Mouse (Mus musculus) mature B cell (primary cell): ENCODE results near the gene Ano10.

Source experiments
- in situ Hi-C: fragments of 300-500 bp; cut with MboI; formaldehyde crosslinking; loops from 2 replicates; pipeline ENCODE4 v1.14.3; 2019

Gene Ano10

GRCm38 (mm10) chr9:122156389-122157078 lies 137.7 kb downstream of the Ano10 start:
- in situ Hi-C loops, result no loop called here

GRCm38 (mm10) chr9:122155193-122155592 lies 139.0 kb downstream of the Ano10 start:
- in situ Hi-C loops, result no loop called here

GRCm38 (mm10) chr9:122153436-122153835 lies 140.8 kb downstream of the Ano10 start:
- in situ Hi-C loops, result no loop called here

- in situ Hi-C loops, result no loop called here
These were observed 141.7 kb downstream of the Ano10 start for GRCm38 (mm10) chr9:122152501-122152900.

GRCm38 (mm10) chr9:122152063-122152462 lies 142.2 kb downstream of the Ano10 start:
- in situ Hi-C loops, result no loop called here

GRCm38 (mm10) chr9:122149997-122150826 lies 144.0 kb downstream of the Ano10 start:
- in situ Hi-C loops, result no loop called here

GRCm38 (mm10) chr9:122148356-122148755 lies 145.9 kb downstream of the Ano10 start:
- in situ Hi-C loops, result no loop called here

GRCm38 (mm10) chr9:122146124-122146870 lies 147.9 kb downstream of the Ano10 start:
- in situ Hi-C loops, result no loop called here

- in situ Hi-C loops, result no loop called here
These were observed 148.5 kb downstream of the Ano10 start for GRCm38 (mm10) chr9:122145677-122146076.

GRCm38 (mm10) chr9:122144776-122145175 lies 149.4 kb downstream of the Ano10 start:
- in situ Hi-C loops, result no loop called here

GRCm38 (mm10) chr9:122143219-122143618 lies 151.0 kb downstream of the Ano10 start:
- in situ Hi-C loops, result no loop called here

GRCm38 (mm10) chr9:122139236-122139635 lies 155.0 kb downstream of the Ano10 start:
- in situ Hi-C loops, result no loop called here

GRCm38 (mm10) chr9:122138371-122139029 lies 155.7 kb downstream of the Ano10 start:
- in situ Hi-C loops, result no loop called here

- in situ Hi-C loops, result no loop called here
These were observed 156.3 kb downstream of the Ano10 start for GRCm38 (mm10) chr9:122137960-122138359.

- in situ Hi-C loops, result no loop called here
These were observed 158.4 kb downstream of the Ano10 start for GRCm38 (mm10) chr9:122135885-122136170.

- in situ Hi-C loops, result no loop called here
These were observed 158.9 kb downstream of the Ano10 start for GRCm38 (mm10) chr9:122135095-122135884.

- in situ Hi-C loops, result no loop called here
These were observed 162.1 kb downstream of the Ano10 start for GRCm38 (mm10) chr9:122132145-122132544.

GRCm38 (mm10) chr9:122130666-122131065 lies 163.6 kb downstream of the Ano10 start:
- in situ Hi-C loops, result no loop called here

GRCm38 (mm10) chr9:122128686-122129085 lies 165.5 kb downstream of the Ano10 start:
- in situ Hi-C loops, result no loop called here

- in situ Hi-C loops, result no loop called here
These were observed 166.9 kb downstream of the Ano10 start for GRCm38 (mm10) chr9:122127271-122127785.

GRCm38 (mm10) chr9:122126790-122127189 lies 167.4 kb downstream of the Ano10 start:
- in situ Hi-C loops, result no loop called here
